Mouse (Mus musculus) cerebellum, adult (tissue): ENCODE results near the gene Trappc5.
A peak's percentile ranks its signal among the peaks of the same experiment; 100 is the strongest.

ENCODE experiments used
- ATAC-seq: cut with Nextera tagmentation; 2 replicates; pipeline ENCODE4 v1.9.2; 2017; ENCODE audit warnings: mild to moderate bottlenecking, moderate library complexity, mixed read lengths; ENCODE audit not compliant: insufficient number of reproducible peaks, low FRiP score, low TSS enrichment

Gene Trappc5

DNA sequence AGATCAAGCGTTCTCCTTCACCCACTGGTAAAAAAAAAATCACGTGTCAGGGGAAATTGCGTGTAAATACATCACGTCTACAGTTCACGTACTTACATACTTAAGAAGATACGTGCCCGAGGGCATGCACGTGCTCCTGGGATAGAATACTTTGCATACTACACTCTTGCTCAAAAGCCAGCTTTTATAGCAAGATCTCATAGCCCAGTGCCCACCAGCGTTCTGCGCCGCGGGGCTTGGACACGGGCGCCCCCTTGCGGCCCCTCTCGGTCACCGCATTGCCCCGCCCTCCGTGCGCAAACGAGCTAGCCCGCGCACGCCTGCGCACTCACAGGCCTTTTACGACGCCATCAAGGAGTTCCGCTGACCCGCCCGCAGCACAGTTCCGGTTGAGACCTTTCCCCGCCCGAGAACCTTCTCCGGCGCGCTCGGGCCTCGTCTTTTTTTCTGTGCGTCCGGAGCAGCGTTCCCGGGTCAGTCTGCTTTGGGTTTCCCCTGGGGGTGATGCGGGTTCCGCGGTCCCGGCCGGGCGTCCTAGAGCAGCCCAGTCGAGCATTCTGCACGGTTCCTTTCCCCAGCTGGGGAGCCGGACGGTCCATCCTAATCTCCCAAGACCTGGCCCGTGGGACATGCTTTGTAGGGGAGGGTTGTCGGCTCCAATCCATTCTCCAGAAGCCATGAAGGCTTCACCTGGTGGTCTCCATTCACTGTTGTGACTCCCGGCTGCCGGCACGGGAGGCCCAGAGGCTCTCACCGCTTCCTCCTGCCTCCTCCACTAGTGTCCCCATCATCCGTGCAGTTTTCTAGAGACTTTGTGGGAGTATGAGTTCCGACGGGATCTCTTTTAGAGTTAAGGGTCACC, at the start of gene Trappc5:
Trappc5 (plus strand) TSS at position 169 of the 862 bp plus-strand sequence.
- peak; percentile 74 for ATAC-seq

DNA sequence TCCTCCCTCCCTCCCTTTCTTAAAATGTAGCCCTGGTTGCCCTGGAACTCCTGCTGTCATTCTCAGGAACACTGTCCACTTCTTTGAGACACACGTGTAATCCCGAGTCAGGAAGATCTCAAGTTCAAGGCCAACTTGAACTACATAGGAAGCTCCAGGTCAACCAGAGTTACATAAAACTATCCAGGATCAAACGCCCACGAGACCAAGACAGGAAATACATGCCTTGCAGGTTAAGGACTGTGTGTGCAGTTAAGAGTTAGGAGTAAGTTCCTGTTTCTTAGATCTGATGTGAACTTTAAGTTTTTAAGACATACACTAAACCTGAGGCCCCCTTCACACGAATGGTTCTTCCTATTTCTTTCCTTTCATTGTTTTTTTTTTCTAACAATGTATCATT, 49.1 kb upstream of the Trappc5 start:
- ATAC-seq, result no peak

DNA sequence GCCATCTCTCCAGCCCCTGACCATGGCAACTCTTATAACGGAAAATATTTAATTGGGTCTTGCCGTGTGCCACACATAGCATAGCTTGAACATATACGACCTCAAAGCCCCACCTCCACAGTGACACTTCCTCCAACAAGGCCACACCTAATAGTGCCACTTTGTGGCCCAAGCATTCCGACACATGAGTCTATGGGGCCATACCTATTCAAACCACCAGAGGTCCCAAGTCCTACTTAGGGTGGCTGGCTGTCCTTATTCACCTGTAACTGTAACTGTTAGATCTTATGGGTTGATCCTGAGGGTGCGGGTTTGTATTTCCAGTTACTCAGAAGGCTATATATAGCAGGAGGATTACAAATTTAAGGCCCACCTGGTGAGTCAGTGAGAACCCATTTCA, 48.1 kb upstream of the Trappc5 start:
- no peak for ATAC-seq

DNA sequence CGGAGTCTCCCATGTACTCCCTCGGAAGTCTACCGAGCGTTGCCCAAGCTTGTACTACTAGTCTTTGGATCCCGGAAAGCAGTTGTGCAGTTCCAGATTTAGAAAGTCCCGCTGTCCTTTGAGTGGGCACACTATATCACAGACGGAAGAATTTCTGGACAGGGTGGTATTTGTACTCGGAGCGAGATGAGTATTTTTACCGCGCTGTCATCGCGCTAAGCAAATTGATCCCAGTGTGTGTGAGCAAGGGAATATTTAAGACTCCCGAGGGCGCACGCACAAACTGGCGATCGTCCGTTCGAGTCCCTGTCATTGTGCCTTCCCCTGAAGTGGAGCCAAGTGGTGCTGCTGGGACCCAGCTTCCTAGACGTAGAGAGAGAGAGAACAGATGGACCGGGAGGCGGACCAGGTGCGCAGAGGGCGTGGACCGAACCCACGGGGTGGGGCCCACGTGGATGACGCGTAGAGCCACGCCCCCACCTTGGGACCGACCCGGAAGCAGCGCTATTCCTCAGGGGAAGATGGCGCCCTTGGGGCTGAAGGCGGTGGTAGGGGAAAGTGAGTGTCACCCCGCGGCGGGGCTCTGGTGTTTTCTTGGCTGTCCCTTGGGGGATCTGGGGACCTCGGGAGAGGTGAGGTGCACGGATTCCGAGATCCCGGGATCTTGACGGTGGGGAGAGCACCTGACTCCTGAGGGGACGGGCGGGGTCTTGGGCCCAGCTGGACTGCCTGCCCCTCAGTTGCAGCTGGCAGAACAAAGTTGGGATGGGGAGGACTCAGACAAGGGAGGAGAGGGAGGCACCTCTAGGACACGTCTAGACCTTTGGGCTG, 45.2 kb upstream of the Trappc5 start, which contains the start of gene Stxbp2:
Stxbp2 (plus strand) TSS at position 309 of the 831 bp plus-strand sequence.
- peak; percentile 75 for ATAC-seq

DNA sequence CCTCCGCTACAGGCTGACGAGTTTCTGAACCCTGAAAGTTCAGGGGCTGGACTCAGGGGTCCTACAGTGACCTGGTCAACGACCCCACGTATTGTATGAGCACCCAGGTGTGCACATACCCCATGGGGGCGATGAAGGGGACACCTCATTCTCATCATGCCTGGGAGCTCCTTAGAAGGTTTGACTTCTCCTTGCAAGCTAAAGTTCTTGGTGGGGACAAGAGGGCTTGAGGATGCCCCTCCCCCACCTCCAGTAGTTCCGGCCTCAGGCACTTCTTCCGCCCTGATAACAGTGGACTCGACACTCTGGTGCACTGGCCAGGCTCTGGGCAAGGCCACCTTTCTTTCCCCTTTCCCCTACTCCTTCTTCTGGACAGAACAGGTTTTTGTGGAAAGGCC, 44.6 kb upstream of the Trappc5 start:
- ATAC-seq, result no peak

DNA sequence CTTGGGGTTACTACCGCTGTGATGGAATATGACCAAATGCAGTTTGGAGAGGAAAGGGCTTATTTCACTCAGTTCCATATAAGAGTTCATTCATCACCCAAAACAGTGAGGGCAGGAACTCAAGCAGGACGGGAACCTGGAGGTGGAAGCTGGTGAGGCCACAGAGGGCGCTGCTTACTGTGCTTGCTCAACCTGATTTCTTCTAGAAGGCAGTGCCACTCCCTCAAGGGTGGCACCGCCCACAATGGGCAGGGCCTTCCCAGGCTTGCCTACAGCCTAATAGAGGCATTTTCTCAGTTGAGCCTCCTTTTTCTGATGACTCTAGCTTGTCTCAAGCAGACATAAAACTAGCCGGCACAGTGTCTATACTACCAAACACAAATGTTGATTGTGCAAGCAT, 30.3 kb upstream of the Trappc5 start:
- no peak for ATAC-seq

DNA sequence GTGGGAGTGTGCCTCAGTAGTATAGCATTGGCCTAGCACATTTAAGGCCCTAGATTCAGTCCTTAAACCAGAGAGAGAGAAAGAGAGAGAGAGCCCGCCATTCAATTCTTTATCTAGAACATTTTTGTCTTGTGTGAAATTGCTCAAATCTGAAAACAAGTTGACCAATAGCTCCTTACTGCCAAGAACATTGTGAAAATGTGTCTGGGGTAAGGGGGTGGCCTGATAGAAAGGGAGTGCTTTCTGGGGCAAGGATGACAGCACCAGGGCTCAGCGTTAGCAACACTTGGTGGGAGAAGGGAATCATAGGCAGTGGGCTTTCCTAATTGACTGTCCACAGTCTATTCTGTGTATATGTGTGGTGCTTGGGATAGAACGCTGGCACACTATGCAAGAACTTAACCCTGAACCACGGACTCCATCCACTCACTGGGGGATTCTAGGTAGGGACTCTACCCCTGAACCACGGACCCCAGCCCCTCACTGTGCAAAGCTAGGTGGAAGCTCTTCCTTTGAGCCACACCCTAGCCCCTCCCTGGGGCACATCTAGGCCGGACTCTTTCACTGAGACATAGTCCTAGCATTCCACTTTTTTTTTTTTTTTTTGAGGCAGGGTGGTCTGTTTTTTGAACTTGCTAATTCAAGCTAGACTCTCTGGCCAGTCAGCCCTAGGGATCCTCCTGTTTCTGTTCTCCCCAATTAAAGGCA, 29.1 kb upstream of the Trappc5 start:
- no peak for ATAC-seq

DNA sequence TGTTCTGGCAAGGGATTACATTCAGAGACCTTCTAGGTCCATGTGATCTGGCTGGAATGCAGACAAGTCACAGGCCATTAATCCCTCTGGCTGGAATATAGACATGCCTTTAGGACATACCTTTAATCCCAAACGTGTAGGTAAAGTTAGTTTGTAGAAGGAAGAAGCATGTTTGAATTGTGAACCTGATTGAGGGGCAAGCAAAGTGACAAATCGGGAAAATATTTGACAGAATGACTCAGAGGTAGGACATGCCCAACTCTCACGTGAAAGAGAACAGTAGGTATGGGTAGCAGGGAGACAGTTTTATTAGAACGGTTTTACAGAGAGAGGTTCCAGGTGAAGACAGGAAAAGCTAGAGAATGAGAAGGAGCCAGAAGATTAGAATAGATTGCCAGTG, 28.5 kb upstream of the Trappc5 start:
- ATAC-seq, result no peak

DNA sequence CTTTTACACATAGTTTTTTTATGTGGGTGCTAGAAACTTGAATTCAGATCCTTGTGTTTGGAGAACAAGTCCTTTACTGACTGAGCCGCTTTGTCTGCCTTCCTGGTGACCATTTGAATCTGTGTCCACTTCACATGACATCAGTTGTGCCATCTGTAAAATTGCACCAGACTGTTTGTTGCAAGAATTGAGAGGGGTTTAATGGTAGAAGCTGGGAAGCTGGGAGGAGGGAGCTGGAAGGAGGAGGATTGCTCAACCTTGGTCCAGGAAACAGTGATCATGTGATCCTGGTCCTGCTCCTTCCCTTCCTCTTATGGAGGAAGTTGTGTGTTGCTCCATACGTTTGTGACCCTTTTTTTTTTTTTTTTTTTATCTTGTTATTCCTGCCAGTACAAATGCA, 27.8 kb upstream of the Trappc5 start:
- ATAC-seq, result no peak

DNA sequence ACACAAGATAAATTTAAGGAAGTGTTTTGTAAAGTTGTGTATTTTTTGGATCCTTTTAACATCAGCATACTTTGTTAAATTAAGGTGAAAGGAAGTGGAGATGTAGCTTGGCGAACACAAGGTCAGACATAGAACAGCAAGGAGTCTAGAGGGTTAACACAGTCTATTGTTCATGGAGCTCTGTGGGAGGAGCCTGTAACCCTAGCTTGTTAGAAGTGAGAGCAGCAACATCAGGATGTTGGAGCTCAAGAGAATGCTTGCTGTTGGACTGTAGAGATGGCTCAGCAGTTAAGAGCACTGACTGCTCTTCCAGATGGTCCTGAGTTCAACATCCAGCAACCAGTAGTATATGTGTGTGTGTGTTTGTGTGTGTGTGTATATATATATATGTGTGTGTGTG, 27.1 kb upstream of the Trappc5 start:
- ATAC-seq, result no peak

DNA sequence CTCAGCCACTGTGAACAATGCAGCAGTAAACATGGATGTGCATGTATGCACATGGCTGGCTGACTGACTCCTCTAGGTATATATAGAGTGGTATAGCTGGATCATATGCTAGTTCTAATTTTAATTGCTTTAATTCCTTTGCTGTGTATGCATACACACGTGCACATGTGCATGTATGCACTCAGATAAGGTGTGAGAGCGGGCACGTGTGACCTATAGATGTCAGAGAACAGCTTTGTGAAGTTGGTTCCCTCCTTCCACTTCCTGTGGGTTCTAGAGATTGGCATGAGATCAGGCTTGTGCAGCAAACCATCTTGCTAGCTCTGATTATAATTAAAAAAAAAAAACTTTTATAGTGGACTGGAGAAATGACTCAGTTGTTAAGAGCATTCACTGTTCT, 23.3 kb upstream of the Trappc5 start:
- ATAC-seq, result no peak

DNA sequence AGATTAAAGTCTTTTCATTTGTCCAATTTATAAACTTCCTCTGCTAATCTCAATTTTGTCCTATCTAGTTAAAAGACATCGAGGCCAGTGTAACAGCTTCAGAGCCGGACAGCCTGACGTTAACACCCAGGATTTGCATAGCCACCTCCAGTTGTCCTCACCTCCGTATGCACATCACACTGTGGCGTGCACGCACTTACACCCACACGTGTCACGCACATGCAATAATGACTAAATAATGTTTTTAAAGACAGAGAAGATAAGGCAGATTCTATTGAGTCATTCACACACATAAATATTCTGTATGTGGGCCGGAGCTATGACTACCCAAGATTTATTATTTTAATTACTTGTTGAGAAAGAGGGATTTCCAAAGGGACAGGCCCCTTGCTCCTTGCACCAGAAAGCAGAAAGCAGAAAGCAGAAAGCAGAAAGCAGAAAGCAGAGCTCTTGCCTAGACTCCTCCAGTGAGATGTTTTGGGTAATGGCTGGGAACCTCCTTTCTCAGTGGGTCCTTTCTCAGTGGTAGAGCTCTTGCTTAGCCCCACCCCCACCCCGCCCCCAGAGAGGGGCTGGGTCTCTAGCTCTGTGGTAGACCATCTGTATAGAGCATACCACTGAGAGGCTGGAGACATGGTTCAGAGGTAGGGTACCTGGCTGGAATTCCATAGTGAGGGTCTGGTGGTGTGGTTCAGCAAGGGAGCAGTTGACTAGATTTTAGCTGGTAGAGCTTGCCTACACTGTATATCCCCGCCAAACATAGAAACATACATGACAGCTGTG, 21.2 kb upstream of the Trappc5 start:
- no peak for ATAC-seq

DNA sequence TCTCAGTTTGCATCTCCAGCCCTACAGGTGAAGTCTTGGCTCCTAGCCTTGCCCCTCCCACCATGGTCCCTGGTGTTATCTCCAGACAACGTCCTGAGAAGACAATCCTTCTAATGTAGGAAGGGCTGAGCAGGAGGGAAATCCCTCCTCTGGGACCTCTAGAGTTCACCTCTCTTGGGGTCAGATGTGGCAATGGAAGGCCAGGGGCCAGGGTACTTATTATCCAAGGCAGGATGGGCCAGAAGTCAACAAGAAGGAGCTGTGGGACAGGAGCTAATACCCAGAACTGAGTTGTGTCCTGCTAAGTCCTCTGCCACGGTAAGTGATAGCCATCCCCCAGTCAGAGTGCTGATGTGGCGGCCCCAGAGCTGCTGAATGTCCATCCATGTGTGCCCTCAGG, 20.6 kb upstream of the Trappc5 start, which contains the start of gene Retn:
Retn (plus strand) TSS at position 245 of the 400 bp plus-strand sequence.
- ATAC-seq, result no peak

DNA sequence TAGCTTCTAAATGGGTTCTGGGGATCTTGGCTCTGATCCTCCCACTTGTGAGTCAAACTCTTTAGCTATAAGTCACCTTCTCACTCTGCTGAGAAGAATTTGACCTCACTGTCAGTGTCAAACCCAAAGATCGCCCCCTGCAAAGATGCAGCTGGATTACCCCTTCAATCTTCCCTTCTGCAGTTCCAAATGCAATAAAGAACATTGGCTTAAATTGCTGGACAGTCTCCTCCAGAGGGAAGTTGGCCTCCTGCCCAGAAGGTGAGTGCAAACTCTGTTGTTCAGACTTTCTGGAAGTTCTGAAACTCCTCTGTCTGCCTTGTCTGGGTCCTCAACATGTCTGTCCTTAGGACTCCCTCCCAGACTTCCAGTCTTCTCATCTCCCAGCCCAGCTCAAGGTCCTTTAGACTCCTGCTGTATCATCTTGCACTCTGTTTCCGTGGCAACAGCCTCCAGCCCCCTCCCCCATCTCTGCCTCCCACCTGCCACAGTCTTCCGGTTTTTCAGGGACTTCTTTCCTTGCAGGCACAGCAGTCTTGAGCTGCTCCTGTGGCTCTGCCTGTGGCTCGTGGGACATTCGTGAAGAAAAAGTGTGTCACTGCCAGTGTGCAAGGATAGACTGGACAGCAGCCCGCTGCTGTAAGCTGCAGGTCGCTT, 19.2 kb upstream of the Trappc5 start:
- no peak for ATAC-seq

DNA sequence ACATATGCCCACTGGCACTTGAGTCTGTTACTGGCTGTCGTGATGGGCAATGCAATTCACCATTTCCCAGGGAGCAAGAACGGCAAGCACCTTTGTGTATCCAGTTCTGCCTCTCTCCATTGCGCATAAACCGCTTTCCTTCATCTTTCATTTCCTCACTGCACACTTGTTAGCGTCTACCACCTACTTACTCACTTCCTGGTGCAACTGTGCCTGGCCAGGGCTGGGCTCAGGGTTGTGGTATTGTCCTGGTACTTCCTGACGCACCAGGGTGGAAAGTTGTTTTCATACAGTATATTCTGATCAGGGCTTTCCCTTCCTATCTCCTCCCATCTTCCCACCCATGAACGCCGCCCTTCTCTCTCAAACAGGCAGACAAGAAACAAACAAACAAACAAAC, 15.2 kb upstream of the Trappc5 start:
- no peak for ATAC-seq

DNA sequence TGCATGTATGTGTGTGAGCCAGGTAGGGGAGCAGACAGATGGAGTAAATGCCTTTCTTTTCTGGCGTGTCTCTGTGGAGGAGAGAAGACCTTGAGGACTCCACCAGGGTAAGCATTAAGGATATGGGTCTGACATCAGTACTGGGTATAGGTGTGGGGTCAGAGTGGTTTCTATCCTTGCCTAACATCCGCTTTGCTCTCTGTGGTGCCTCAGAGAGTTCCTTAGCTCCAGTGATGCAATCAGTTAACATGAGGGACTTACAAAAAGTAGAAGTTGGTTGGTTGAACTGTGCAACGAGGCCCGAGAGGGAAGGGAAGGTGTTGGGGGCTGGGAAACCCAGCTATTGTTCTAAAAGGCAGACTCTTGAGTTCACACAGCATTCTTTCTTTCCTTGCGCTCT, 11.7 kb upstream of the Trappc5 start:
- ATAC-seq, result no peak

DNA sequence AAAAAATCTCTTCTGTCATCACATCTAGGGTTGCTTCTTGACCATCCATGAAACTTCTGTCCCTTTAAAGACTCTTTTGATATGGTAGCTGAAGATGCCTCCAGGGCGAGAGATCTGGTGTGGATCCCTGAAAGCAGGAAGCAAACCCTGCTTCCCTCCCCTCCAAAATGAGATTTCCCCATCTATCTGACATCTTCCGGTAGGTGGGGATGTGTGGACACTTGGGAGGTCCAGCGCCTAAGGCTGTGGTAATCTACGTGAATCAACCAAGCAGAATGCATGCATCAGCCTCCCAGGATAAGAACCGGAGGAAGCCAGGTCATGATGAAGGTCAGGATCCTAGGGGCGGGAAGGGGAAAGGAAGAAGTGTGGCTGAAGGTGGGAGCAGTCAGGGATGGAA, 10.6 kb upstream of the Trappc5 start, which contains the start of gene Mcemp1:
Mcemp1 (plus strand) TSS at position 248 of the 400 bp plus-strand sequence.
- no peak for ATAC-seq

DNA sequence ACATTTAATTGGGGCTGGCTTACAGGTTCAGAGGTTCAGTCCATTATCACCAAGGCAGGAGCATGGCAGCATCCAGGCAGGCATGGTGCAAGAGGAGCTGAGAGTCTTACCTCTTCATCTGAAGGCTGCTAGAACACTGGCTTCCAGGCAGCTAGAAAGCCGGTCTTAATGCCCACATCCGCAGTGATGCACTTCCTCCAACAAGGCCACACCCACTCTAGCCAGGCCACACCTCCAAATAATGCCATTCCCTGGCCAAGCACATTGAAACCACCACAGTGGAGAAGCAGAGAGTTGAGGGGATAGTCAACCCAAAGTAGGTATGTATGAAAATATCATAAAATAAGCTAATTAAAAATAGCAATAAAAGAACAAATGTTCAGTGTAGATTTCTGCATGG, 5.7 kb upstream of the Trappc5 start:
- ATAC-seq, result no peak

DNA sequence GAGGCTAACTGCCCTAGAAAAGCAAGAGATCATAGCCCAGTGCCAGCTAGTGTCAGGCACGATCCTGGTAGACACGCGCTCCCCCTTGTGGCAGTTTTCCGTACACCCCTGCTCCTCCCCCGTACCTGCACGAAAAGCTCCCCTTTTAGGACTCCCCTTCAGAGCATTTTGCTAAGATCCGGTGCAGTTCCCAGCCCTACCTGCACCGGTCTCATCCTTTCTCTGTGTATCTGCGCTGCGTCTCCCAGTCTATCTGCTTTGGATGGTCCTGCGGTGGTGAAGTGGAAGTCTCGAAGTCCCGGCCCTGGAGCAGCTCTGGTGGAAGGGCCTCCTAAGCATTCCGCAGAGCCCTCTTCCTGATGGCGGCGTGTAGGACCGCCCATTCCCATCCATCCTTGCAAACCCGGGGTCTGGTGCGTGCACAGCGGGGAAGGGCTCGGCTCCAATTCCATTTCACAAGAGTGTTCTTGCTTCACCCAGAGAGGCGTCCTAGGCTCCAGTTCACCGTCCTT, 4.1 kb upstream of the Trappc5 start, which contains the start of gene Fcor:
Fcor (minus strand) TSS at position 383 of the 512 bp plus-strand sequence.
- ATAC-seq, result peak; percentile 75
